Mouse (Mus musculus) monocyte, adult 2 months (primary cell): ENCODE results near the gene Mpv17l2.
A peak's percentile ranks its signal among the peaks of the same experiment; 100 is the strongest.

Source experiments
- DNase-seq, 2 experiments: peaks; one replicate each; pipeline ENCODE4 v3.0.0; 2022; ENCODE audit warnings: low spot score in 2 of 2, low read depth in 1 of 2

Gene Mpv17l2

GRCm38 (mm10) chr8:70768231-70768776, 7.6 kb upstream of the Mpv17l2 start:
- peak; percentile 68 to 87 for DNase-seq

GRCm38 (mm10) chr8:70767503-70767902, 6.8 kb upstream of the Mpv17l2 start:
- no peak for DNase-seq

- peak in 1 of 2 experiments; percentile 67 for DNase-seq
Measured at GRCm38 (mm10) chr8:70766571-70767440, 6.1 kb upstream of the Mpv17l2 start.

GRCm38 (mm10) chr8:70765838-70766570, 5.3 kb upstream of the Mpv17l2 start:
- DNase-seq, result peak in 1 of 2 experiments; percentile 51

- no peak for DNase-seq
Measured at GRCm38 (mm10) chr8:70765329-70765728, 4.6 kb upstream of the Mpv17l2 start.

- DNase-seq, result no peak
Measured at GRCm38 (mm10) chr8:70764676-70765075, 3.9 kb upstream of the Mpv17l2 start.

- no peak for DNase-seq
Measured at GRCm38 (mm10) chr8:70764026-70764425, 3.3 kb upstream of the Mpv17l2 start.

GRCm38 (mm10) chr8:70763354-70763753, 2.6 kb upstream of the Mpv17l2 start:
- peak in 1 of 2 experiments; percentile 63 for DNase-seq

GRCm38 (mm10) chr8:70762118-70762517, 1.4 kb upstream of the Mpv17l2 start:
- no peak for DNase-seq

GRCm38 (mm10) chr8:70760350-70760749, 396 bp downstream of the Mpv17l2 start:
- no peak for DNase-seq

GRCm38 (mm10) chr8:70758616-70759561, 1.9 kb downstream of the Mpv17l2 start:
- DNase-seq, result no peak

- DNase-seq, result no peak
Measured at GRCm38 (mm10) chr8:70758308-70758615, 2.5 kb downstream of the Mpv17l2 start.

GRCm38 (mm10) chr8:70757523-70758307, 3.0 kb downstream of the Mpv17l2 start:
- no peak for DNase-seq

GRCm38 (mm10) chr8:70756476-70757040, 4.2 kb downstream of the Mpv17l2 start:
- no peak for DNase-seq

GRCm38 (mm10) chr8:70755661-70756475, 4.9 kb downstream of the Mpv17l2 start:
- DNase-seq, result no peak

- no peak for DNase-seq
Measured at GRCm38 (mm10) chr8:70754871-70755660, 5.7 kb downstream of the Mpv17l2 start.

GRCm38 (mm10) chr8:70754043-70754870, 6.5 kb downstream of the Mpv17l2 start, which contains the start of gene Rab3a:
Gene Rab3a, plus strand, starts transcription at chr8:70754679.
- peak; percentile 93 to 94 for DNase-seq
